32 mouse cellular contexts compared by ENCODE assay signal in the genomic region with DNA sequence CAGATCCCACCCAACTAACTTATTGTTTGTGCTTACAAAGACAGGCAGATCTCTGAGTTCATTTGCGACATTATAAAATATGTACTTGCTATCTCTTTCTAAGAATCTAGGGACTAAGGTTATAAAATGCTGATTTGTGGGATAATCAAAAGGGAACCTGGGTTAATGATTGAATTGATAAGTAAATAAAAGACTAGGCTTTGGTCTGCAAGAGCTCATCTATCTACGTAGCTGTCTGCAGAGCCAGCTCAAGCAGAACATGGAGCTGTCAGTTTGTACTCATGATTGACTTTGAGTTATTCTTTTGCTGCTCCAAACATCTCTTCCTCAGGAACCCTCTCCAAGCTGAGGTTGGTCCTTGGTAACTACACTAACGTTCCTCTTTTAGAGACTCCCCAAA.
"Had no signal": no experiment of that assay in that cellular context is flagged by ENCODE, and none has a peak within 500 bp of the region (broad histone marks: within the 10 kb centered on the region; RNA-seq: fewer than 3 reads in every experiment).

No protein-coding gene starts in this region.

- ATAC-seq: hindbrain, embryonic 16.5 days; hindbrain, postnatal 0 days; inflammation-experienced regulatory T-cells, adult 6 months; intestine, embryonic 15.5 days; intestine, embryonic 16.5 days; intestine, postnatal 0 days had no signal

- H3K36me3 ChIP-seq: heart, embryonic 10.5 days; heart, embryonic 12.5 days; heart, embryonic 13.5 days; heart, embryonic 15.5 days; hindbrain, embryonic 10.5 days; hindbrain, embryonic 12.5 days; hindbrain, embryonic 13.5 days; hindbrain, embryonic 15.5 days; intestine, embryonic 15.5 days had no signal

- H3K27me3 ChIP-seq: heart, embryonic 15.5 days; intestine, embryonic 15.5 days had no signal

- DNase-seq: heart, adult 2 months; heart, postnatal 10 days; heart, postnatal 14 days; heart, postnatal 36 days; heart, postnatal 4 days; kidney, adult 11 months; kidney, adult 18-20 months; kidney, postnatal 10 days; kidney, postnatal 25 days; kidney, postnatal 36 days; kidney, postnatal 4 days; layer of hippocampus, adult 9-11 months; layer of hippocampus, postnatal 36 days had no signal

- H3K4me1 ChIP-seq: hindbrain, embryonic 12.5 days; hindbrain, embryonic 13.5 days; hindbrain, embryonic 15.5 days had no signal

- H3K9me3 ChIP-seq: heart, embryonic 12.5 days; heart, embryonic 15.5 days; hindbrain, embryonic 15.5 days; intestine, embryonic 15.5 days had no signal

- H3K27ac ChIP-seq: heart, adult 2 months; heart, embryonic 10.5 days; heart, embryonic 13.5 days; heart, embryonic 15.5 days; hindbrain, embryonic 10.5 days; hindbrain, embryonic 12.5 days; hindbrain, embryonic 13.5 days; hindbrain, embryonic 14.5 days; hindbrain, embryonic 15.5 days; hindbrain, postnatal 0 days; intestine, embryonic 15.5 days; kidney, postnatal 0 days; layer of hippocampus, adult 2 months; left cerebral cortex, adult 2 months had no signal

- H3K4me3 ChIP-seq: heart, adult 2 months; heart, embryonic 10.5 days; heart, embryonic 12.5 days; heart, embryonic 13.5 days; heart, embryonic 15.5 days; hindbrain, embryonic 10.5 days; hindbrain, embryonic 12.5 days; hindbrain, embryonic 13.5 days; hindbrain, embryonic 15.5 days; intestine, embryonic 15.5 days; layer of hippocampus, adult 2 months; left cerebral cortex, adult 2 months had no signal

- H3K4me2 ChIP-seq: heart, embryonic 11.5 days; heart, embryonic 12.5 days; heart, embryonic 13.5 days; heart, embryonic 15.5 days; hindbrain, embryonic 12.5 days; hindbrain, embryonic 13.5 days; hindbrain, embryonic 14.5 days; hindbrain, embryonic 15.5 days; intestine, embryonic 15.5 days had no signal

- H3K9ac ChIP-seq: heart, embryonic 12.5 days; heart, embryonic 13.5 days; heart, embryonic 15.5 days; hindbrain, embryonic 12.5 days; hindbrain, embryonic 13.5 days; hindbrain, embryonic 14.5 days; hindbrain, embryonic 15.5 days; intestine, embryonic 15.5 days had no signal
